Mouse (Mus musculus) liver, embryonic 14.5 days (tissue): ENCODE results near the gene Prkar2a. TPM values are rescaled to one million over a fixed set of nuclear protein-coding genes. Genes with fewer than 3 reads are reported as not detected.

Experiments
- ATAC-seq: fragments of 200-750 bp; cut with Nextera tagmentation; 2 replicates; pipeline ENCODE4 v1.8.0; 2017; ENCODE audit warnings: moderate number of reproducible peaks, mild to moderate bottlenecking, moderate library complexity; ENCODE audit not compliant: insufficient read depth
- DNase-seq, 3 experiments: peaks; one replicate each; pipeline ENCODE4 v3.0.0-alpha.2; 2012 to 2013; ENCODE audit warnings: low read depth in 3 of 3, low spot score in 3 of 3
- H3K27ac ChIP-seq: fragments of 300-500 bp; sonication (generic); 2 replicates; pipeline ENCODE4 v1.5.1; 2014; ENCODE audit warnings: moderate library complexity, mild to moderate bottlenecking, control low read depth, inconsistent platforms
- H3K27me3 ChIP-seq: fragments of 300-500 bp; sonication (generic); 2 replicates; pipeline ENCODE4 v1.6.1; 2014; ENCODE audit warnings: mild to moderate bottlenecking, low read length, moderate library complexity; ENCODE audit not compliant: control insufficient read depth, insufficient read depth
- H3K36me3 ChIP-seq: fragments of 300-500 bp; sonication (generic); replicated peaks from 2 replicates; pipeline ENCODE4 v1.6.1; 2014; ENCODE audit warnings: low read depth; ENCODE audit not compliant: control insufficient read depth, insufficient read depth
- H3K4me1 ChIP-seq, 2 experiments: fragments of 200-500 bp in 1 of 2; fragments of 300-500 bp in 1 of 2; sonication (generic) in 1 of 2; replicated peaks; 2 replicates each; pipeline ENCODE4 v1.6.1; 2012 to 2014; ENCODE audit warnings: antibody characterized with exemption in 1 of 2, inconsistent platforms in 1 of 2, low read length in 1 of 2; ENCODE audit not compliant: control insufficient read depth in 2 of 2, insufficient read depth in 2 of 2
- H3K4me2 ChIP-seq: fragments of 300-500 bp; sonication (generic); 2 replicates; pipeline ENCODE4 v1.6.1; 2014; ENCODE audit warnings: low read depth, mild to moderate bottlenecking, control low read depth, moderate library complexity
- H3K4me3 ChIP-seq, 2 experiments: fragments of 200-500 bp in 1 of 2; fragments of 300-500 bp in 1 of 2; sonication (generic) in 1 of 2; 2 replicates each; pipeline ENCODE4 v1.5.1; 2012 to 2014; ENCODE audit warnings: low read depth in 2 of 2, low read length in 2 of 2, mild to moderate bottlenecking in 2 of 2, control low read depth in 1 of 2, inconsistent platforms in 1 of 2, moderate library complexity in 1 of 2; ENCODE audit not compliant: insufficient read depth in 1 of 2
- H3K9ac ChIP-seq: fragments of 300-500 bp; sonication (generic); replicated peaks from 2 replicates; pipeline ENCODE4 v1.6.1; 2014; ENCODE audit warnings: mild to moderate bottlenecking, control low read depth, moderate library complexity
- H3K9me3 ChIP-seq: fragments of 300-500 bp; sonication (generic); 2 replicates; pipeline ENCODE4 v1.6.1; 2016; ENCODE audit warnings: low read length, mixed read lengths; ENCODE audit not compliant: control insufficient read depth
- CTCF ChIP-seq: IDR thresholded peaks from 2 replicates; pipeline ENCODE4 v1.5.1; 2016; ENCODE audit warnings: antibody characterized with exemption, low read depth, control low read depth
- EP300 ChIP-seq: IDR thresholded peaks from 2 replicates; pipeline ENCODE4 v1.6.1; 2016; ENCODE audit warnings: antibody characterized with exemption, low read depth
- WGBS: fragments of 180-500 bp; shearing (Covaris S2); extraction: QIAGEN DNeasy Blood & Tissue Kit; methylation state at CpG from one replicate; pipeline ENCODE4 v1.1.7; 2014; ENCODE audit not compliant: insufficient replicate concordance; 5-methylcytosine and 5-hydroxymethylcytosine counted together
- polyA plus RNA-seq, 2 experiments: library from polyadenylated mRNA; depleted of rRNA in 1 of 2; stranded (reverse) in 1 of 2; unstranded in 1 of 2; fragments of >200 nt; fragmentation: Nextera tagmentation in 1 of 2; extraction: Ambion mirVana in 1 of 2; gene quantifications; 2 replicates each; pipeline versions ENCODE4 v1.2.1 to v1.2.3; 2012 to 2014

The Prkar2a gene
- polyA plus RNA-seq, 2 experiments: 6.4 to 9.9 TPM

- Histone ChIP-seq H3K4me3 (no peak overlapping the region), H3K9ac (no peak overlapping the region), H3K4me1 (no peaks in the 10 kb centered on the region), H3K36me3 (no peaks in the 10 kb centered on the region), H3K4me2 (no peak overlapping the region), H3K27ac (no peak overlapping the region), H3K9me3 (no peaks in the 10 kb centered on the region), H3K27me3 (no peaks in the 10 kb centered on the region)
- ATAC-seq (no peak), DNase-seq (no peak)
- no peak for TF ChIP-seq EP300
- TF ChIP-seq CTCF: no peak
These were observed 45.5 kb downstream of the Prkar2a start for GRCm38 (mm10) chr9:108734626-108735025.

GRCm38 (mm10) chr9:108739239-108739638 is 50.1 kb downstream of the Prkar2a start:
- TF ChIP-seq CTCF (no peak), EP300 (no peak)
- H3K36me3 ChIP-seq: no peaks in the 10 kb centered on the region
- WGBS: 35% methylated on average over 3 of the region's 3 CpGs
- no peak overlapping the region for H3K9ac ChIP-seq
- H3K4me3 ChIP-seq: no peak overlapping the region
- H3K4me1 ChIP-seq: no peaks in the 10 kb centered on the region
- no peak for DNase-seq
- H3K4me2 ChIP-seq: no peak overlapping the region
- no peak for ATAC-seq
- H3K27me3 ChIP-seq: no peaks in the 10 kb centered on the region
- no peak overlapping the region for H3K27ac ChIP-seq
- no peaks in the 10 kb centered on the region for H3K9me3 ChIP-seq

GRCm38 (mm10) chr9:108740062-108740461 is 50.9 kb downstream of the Prkar2a start:
- H3K9ac ChIP-seq: no peak overlapping the region
- 66% methylated on average over 1 of the region's 1 CpGs for WGBS
- no peak overlapping the region for H3K27ac ChIP-seq
- no peaks in the 10 kb centered on the region for H3K4me1 ChIP-seq
- no peaks in the 10 kb centered on the region for H3K36me3 ChIP-seq
- no peaks in the 10 kb centered on the region for H3K27me3 ChIP-seq
- DNase-seq: no peak
- H3K9me3 ChIP-seq: no peaks in the 10 kb centered on the region
- ATAC-seq: no peak
- no peak overlapping the region for H3K4me2 ChIP-seq
- H3K4me3 ChIP-seq: no peak overlapping the region
- TF ChIP-seq CTCF (peak; percentile 40; the same call in 1 of the 2 replicates), EP300 (no peak)

- H3K4me2 ChIP-seq: no peak overlapping the region
- ATAC-seq: no peak
- no peak overlapping the region for H3K4me3 ChIP-seq
- no peak for DNase-seq
- no peaks in the 10 kb centered on the region for H3K27me3 ChIP-seq
- no peaks in the 10 kb centered on the region for H3K9me3 ChIP-seq
- H3K36me3 ChIP-seq: peaks cover 2% of the 10 kb centered on the region; the same call in 1 of the 2 replicates
- WGBS: 66% methylated on average over 9 of the region's 9 CpGs
- no peak overlapping the region for H3K9ac ChIP-seq
- TF ChIP-seq CTCF: no peak
- no peak overlapping the region for H3K27ac ChIP-seq
- no peaks in the 10 kb centered on the region; a peak in 1 of 4 replicates for H3K4me1 ChIP-seq
These were observed 52.9 kb downstream of the Prkar2a start for GRCm38 (mm10) chr9:108742048-108742447.

- ATAC-seq: no peak
- WGBS: 81% methylated on average over 14 of the region's 14 CpGs
- no peak overlapping the region for H3K9ac ChIP-seq
These were observed 57.9 kb downstream of the Prkar2a start for GRCm38 (mm10) chr9:108746876-108747499.

More at GRCm38 (mm10) chr9:108746876-108747499, 57.9 kb downstream of the Prkar2a start:
- Histone ChIP-seq H3K4me1 (peaks cover 0 to 10% of the 10 kb centered on the region in 2 experiments; a peak in 3 of 4 replicates), H3K27me3 (no peaks in the 10 kb centered on the region), H3K4me2 (no peak overlapping the region), H3K9me3 (no peaks in the 10 kb centered on the region), H3K27ac (peak overlapping the region; percentile 21; the same call in 1 of the 2 replicates), H3K4me3 (no peak overlapping the region), H3K36me3 (peaks cover 2% of the 10 kb centered on the region; the same call in 1 of the 2 replicates)
- DNase-seq: no peak
- no peak for TF ChIP-seq EP300
- TF ChIP-seq CTCF: no peak
